Mouse (Mus musculus) spleen, postnatal 10 days (tissue): Measurements from ENCODE around the gene Aftph.

Source experiments
- DNase-seq, 2 experiments: peaks; one replicate each; pipeline ENCODE4 v3.0.0; 2021 to 2022; ENCODE audit warnings: low spot score in 2 of 2

The Aftph gene

GRCm38 (mm10) chr11:20647902-20648625 is 93.3 kb downstream of the Aftph start:
- no peak for DNase-seq

DNA sequence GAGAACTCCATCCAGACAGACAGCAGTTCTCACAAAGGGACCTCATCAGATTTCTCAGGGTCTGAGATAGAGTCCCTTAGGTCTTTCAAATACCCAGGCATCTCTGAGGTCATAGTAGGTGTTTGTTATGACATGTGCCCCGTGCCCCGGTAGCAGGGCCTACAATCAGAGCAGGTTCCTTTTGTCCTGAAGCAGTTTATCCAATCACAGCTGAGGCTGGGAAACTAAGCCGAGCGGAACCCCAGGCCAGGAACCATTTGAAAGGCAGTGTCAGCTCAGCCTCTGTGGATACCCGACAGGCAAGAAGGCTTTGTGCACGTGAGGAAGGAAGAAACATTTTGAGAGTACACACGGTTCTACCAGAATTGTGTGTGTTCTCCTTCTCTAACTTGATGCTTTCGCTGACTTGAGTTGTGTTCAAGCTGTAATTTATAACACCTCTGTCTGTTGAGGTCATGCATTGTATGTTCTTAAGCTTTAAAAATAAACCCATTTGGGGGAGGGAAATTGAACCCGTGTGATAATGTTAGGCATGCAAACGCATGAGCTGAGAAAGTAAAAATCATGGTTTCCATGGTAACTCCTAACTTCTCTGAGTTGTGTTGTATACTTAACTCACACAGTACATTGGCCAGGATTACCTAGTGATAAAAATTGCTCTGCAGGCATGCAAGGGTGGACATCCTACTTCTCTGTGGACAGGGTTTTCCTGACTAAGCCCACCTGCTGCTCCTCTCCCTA is 94.2 kb downstream of the Aftph start:
- DNase-seq = no peak

- no peak for DNase-seq
Observed at GRCm38 (mm10) chr11:20646142-20646541, 95.2 kb downstream of the Aftph start.

GRCm38 (mm10) chr11:20645521-20645920 is 95.9 kb downstream of the Aftph start:
- DNase-seq = no peak

DNA sequence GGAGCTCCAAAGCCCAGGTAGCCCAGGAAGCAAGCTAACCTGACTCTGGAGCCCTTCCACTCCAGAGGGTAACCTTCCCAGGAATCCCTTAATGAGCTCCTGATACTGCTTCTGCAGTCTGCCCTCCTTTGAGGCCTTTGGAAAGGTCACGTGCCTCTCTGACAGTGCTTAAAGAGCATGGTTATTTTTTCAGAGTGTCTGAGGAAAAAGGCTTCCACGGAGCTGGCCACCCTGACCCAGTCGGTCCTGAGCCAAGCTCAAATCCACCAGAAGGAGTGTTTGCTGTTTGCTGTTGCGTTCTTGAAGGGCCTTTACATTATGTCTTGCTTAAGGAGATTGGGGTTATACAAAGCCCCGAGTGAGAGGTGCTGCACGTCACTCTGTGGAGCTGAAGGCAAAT is 96.5 kb downstream of the Aftph start:
- DNase-seq = no peak

DNA sequence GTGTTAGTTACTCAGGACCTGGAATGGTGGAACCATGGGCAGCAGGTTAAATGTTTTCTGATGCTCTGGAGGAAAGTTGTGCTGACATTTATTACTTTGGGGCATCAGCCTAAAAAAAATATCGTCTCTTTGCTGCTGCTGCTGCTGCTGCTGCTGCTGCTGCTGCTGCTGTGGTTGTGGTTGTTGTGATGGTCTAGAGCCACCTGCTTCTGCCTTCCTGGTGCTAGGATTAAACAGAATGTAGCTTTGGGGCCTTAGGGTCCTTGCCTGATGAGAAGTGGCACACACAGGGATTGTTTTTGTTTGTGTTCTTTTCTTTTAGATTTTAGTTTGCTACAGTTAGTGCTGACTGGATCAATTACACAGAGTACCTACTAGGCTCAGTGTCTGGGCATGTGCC is 97.2 kb downstream of the Aftph start:
- no peak for DNase-seq

DNA sequence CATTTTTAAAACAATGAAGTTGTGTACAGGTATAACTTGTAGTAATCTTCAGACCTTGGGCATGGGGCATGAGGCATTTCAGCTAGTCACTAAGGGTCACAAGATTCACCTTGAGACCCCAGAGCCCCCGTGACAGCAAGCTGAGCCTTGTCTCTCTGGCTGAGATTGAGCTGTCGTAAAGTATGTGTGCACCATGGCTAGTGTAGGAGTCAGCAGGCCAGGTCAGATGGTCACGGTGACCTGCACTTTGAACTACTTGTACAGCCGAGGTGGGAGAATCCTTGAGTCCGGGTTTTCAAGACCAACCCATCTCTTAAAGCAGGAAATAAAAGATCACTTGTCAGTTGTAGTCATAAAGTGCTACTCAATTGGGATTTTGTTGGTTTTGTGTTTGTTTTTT is 98.2 kb downstream of the Aftph start:
- no peak for DNase-seq

DNA sequence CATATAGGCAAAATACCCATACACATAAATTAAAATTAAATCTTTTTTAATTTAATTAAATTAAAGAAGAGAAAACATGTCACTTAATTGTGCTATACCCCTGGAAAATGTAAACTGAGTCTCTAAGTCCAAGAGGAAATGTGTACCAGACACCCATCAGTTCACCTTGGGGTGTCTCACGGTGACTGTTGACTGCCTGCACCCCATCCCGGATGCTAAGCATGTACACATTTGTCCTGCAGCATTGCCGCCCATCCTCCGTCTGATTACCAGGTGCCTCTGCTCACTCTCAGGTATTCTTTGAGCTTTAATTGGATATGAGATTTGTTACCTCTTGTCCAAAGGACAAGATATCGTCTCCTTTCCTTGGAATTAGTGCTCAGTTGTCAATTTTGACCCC is 99.1 kb downstream of the Aftph start:
- no peak for DNase-seq

DNA sequence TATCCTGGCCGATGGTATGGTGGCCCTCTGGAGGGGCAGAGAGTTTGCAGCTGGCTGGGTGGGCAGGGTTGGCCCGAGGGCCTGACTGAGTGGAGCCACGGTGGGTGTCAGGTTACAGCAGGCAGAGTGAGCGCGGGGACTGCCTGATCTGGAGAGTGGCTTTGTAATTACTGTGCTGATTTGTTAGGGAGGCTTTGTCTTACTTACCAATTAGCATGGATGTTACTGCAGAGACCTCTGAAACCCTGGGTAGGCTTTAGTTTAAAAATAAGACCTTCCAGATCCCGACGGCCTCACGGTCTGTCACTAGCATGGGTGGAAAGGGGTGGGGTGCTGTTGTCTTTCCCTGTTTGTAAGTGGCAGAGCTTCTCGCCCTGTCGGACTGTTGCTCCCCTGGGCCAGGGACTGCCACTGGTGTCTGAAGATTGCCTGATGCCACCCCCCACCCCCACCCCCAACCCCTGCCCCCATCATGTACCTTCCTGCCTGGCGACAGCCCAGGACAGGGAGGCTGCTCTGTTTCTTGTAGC is 101.4 kb downstream of the Aftph start:
- peak in 1 of 2 experiments; percentile 18 for DNase-seq

DNA sequence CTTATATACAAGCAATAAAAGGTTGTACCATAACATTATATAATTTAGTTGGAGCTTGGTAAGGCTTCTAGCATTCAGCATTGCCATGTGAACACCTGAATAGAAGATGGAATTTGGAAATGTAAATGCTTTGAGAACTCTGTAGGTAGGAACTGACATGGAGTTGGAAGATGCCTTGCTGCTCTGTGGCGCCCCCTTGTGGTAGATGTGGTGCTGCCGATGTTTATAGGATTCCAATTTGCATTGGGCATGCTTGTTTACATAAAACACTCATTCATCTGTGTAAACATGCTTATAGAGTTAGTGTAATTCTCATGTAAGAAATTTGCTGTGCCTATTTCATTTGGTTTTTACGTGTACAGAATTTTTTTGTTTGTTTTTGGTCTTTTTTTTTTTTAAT is 102.5 kb downstream of the Aftph start:
- peak; percentile 88 to 96 for DNase-seq

- DNase-seq = peak in 1 of 2 experiments; percentile 13
Observed at GRCm38 (mm10) chr11:20637060-20637459, 104.3 kb downstream of the Aftph start.

DNA sequence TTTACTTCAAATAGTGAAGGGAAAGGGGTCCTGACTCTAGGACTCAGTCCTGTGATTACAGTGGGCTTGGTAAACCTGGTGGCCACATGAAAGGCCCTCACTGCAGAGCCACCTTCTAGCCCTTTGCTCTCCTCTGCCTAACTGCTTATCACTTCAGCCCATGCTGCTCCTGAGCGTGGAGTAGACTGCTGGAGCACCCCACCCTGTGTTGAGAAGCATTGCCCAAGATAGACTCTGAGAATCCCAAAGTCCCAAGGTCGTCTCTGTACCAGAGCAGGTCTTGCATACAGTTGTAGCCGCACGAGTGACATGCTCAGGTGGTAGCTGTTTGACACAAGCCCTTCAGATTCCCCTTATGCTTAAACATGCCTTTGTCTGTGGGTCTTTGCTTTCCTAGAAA is 105.3 kb downstream of the Aftph start:
- DNase-seq = peak; percentile 56 to 76

DNA sequence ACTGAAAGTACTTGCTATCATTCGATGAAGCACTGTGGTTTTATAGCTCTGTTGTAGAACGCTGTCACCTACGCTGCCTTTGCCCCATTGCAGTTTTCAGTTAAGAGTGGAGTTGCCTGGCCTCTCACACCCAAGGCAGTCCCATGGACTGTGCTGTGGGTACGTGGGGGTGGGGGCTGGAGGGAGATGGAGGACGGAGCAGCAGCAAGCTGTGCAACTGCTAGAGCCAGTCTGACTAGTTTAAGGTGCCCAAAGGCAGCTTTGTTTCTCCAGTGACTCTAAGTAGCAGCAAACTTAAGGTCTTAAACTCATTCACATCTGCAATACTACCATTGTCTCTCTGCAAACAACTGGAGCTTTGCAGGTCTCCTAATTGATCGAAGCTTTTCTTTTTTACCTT is 105.7 kb downstream of the Aftph start:
- DNase-seq = peak; percentile 41 to 54
